Mouse (Mus musculus) forebrain, postnatal 0 days (tissue): ENCODE measurements at regions not wholly inside any gene's neighbourhood (a gene's known extent, or its start where the extent isn't known, plus 50 kb on each side); places are given as distances from the start of the nearest gene placed in this dataset.

Experiments
- ATAC-seq: fragments of 200-750 bp; cut with Nextera tagmentation; 2 replicates; pipeline ENCODE4 v1.8.0; 2017; ENCODE audit warnings: mild to moderate bottlenecking, moderate library complexity
- DNase-seq: peaks from one replicate; pipeline ENCODE4 v3.0.0-alpha.2; 2015
- H3K27ac ChIP-seq: fragments of 300-500 bp; sonication (generic); 2 replicates; pipeline ENCODE4 v1.5.1; 2014; ENCODE audit warnings: low read depth, mild to moderate bottlenecking, antibody characterized with exemption, low read length, moderate library complexity, mixed read lengths
- H3K27me3 ChIP-seq: fragments of 300-500 bp; sonication (generic); 2 replicates; pipeline ENCODE4 v1.6.1; 2014; ENCODE audit warnings: mild to moderate bottlenecking, low read length, mixed read lengths; ENCODE audit not compliant: insufficient read depth
- H3K36me3 ChIP-seq: fragments of 300-500 bp; sonication (generic); 2 replicates; pipeline ENCODE4 v1.6.1; 2014; ENCODE audit warnings: mild to moderate bottlenecking, moderate library complexity; ENCODE audit not compliant: insufficient read depth
- H3K4me1 ChIP-seq: fragments of 300-500 bp; sonication (generic); 2 replicates; pipeline ENCODE4 v1.6.1; 2014; ENCODE audit warnings: antibody characterized with exemption; ENCODE audit not compliant: insufficient read depth
- H3K4me2 ChIP-seq: fragments of 300-500 bp; sonication (generic); 2 replicates; pipeline ENCODE4 v1.6.1; 2014; ENCODE audit warnings: low read depth, mild to moderate bottlenecking, moderate library complexity
- H3K4me3 ChIP-seq: fragments of 300-500 bp; sonication (generic); 2 replicates; pipeline ENCODE4 v1.5.1; 2014; ENCODE audit warnings: low read depth, low read length, mixed read lengths
- H3K9ac ChIP-seq: fragments of 300-500 bp; sonication (generic); 2 replicates; pipeline ENCODE4 v1.6.1; 2014; ENCODE audit warnings: mild to moderate bottlenecking
- H3K9me3 ChIP-seq: fragments of 300-500 bp; sonication (generic); 2 replicates; pipeline ENCODE4 v1.6.1; 2016; ENCODE audit warnings: low read length
- CTCF ChIP-seq: sonication (generic); IDR thresholded peaks from 2 replicates; pipeline ENCODE4 v1.5.1; 2016; ENCODE audit warnings: antibody characterized with exemption, control low read depth, low read depth
- WGBS: fragments of 180-500 bp; shearing (Covaris S2); extraction: QIAGEN DNeasy Blood & Tissue Kit; methylation state at CpG from one replicate; pipeline ENCODE4 v1.1.7; 2014; 5-methylcytosine and 5-hydroxymethylcytosine counted together

DNA sequence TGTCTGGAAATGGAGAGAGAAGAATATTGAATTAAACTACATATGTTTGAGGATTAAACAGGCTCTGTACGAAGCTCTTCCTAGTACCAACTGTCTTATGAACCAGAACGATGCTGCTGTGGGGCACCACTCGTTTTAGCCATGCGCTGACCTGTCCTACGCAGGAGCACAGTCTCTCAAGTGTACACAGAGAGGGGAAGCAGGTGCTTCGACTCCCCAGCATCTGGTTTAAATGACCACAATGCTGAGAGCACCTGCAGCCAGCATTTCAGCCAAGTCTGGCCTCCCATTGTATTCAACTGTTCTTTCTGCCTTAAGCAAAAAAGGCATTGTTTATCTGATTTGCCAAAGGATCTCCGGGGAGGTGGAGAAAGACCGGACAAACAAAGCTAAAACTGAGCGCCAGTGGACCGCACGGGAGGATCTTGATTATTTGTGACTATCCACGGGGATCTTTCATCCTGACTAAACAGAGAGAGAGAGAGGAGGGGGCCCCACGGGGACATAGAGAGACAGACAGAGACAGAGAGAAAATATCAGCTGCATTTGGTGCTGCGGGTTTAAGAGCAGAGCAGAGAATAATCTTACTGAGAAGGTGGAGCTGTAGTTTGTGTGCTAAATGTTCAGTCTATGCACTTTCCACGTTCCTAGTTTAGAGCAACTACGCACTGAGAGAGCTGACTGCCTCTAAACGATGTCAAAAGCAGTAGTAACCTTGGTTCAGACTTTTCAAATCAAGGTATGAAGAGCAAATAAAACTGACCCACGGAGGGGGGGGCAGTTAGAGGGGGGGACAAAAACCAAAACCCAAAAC is 66.8 kb upstream of the Prep start:
- H3K4me2 ChIP-seq = peak overlapping the region; percentile 65
- H3K27me3 ChIP-seq = no peaks in the 10 kb centered on the region
- peak overlapping the region; percentile 37 for H3K4me3 ChIP-seq
- DNase-seq = peak; percentile 66
- H3K9me3 ChIP-seq = no peaks in the 10 kb centered on the region
- peak; percentile 70 for ATAC-seq
- no peak overlapping the region for H3K27ac ChIP-seq
- H3K4me1 ChIP-seq = no peaks in the 10 kb centered on the region
- H3K9ac ChIP-seq = peak overlapping the region; percentile 52
- TF ChIP-seq CTCF = no peak
- no peaks in the 10 kb centered on the region for H3K36me3 ChIP-seq
- 8% methylated on average over 18 of the region's 18 CpGs for WGBS

- Histone ChIP-seq H3K4me2 (peak overlapping the region; percentile 40), H3K4me1 (no peaks in the 10 kb centered on the region), H3K36me3 (no peaks in the 10 kb centered on the region), H3K27ac (no peak overlapping the region), H3K4me3 (no peak overlapping the region), H3K27me3 (peaks cover 4% of the 10 kb centered on the region; the same call in 1 of the 2 replicates), H3K9me3 (no peaks in the 10 kb centered on the region), H3K9ac (peak overlapping the region; percentile 22; the same call in 1 of the 2 replicates)
- ATAC-seq (no peak), DNase-seq (no peak)
- WGBS = 5% methylated on average over 4 of the region's 4 CpGs
- TF ChIP-seq CTCF = no peak
Measured at GRCm38 (mm10) chr10:44997906-44998289, 69.1 kb upstream of the Prep start.

- TF ChIP-seq CTCF = no peak
- DNase-seq (peak; percentile 28), ATAC-seq (no peak)
- WGBS = 5% methylated on average over 14 of the region's 14 CpGs
- Histone ChIP-seq H3K4me2 (peak overlapping the region; percentile 40), H3K4me1 (no peaks in the 10 kb centered on the region), H3K9ac (peak overlapping the region; percentile 22; the same call in 1 of the 2 replicates), H3K27me3 (peaks cover 4% of the 10 kb centered on the region; the same call in 1 of the 2 replicates), H3K27ac (no peak overlapping the region), H3K4me3 (no peak overlapping the region), H3K36me3 (no peaks in the 10 kb centered on the region), H3K9me3 (no peaks in the 10 kb centered on the region)
Measured at GRCm38 (mm10) chr10:44997184-44997905, 69.7 kb upstream of the Prep start.

DNA sequence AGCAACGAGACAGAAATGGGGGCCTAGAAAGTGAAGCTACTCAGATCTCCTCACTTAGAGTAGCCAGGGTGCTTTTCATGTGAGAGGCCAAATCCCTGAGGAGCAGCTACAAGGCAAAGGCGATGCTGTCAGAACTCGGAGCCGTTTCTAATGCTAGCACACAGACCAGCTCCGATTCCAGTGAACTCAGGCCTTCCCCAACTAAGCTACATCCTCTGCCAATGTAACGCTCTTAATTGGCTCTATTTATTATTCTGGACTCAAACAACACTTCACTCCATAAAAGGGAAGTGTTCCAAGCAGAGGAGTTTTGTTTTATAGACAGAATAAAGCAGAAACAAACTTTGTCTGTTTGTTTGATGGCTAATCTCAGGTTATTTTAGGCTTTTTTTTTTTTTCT is 71.2 kb upstream of the Prep start:
- no peaks in the 10 kb centered on the region for H3K4me1 ChIP-seq
- H3K27me3 ChIP-seq = peaks cover 4% of the 10 kb centered on the region; the same call in 1 of the 2 replicates
- 40% methylated on average over 6 of the region's 6 CpGs for WGBS
- no peaks in the 10 kb centered on the region for H3K9me3 ChIP-seq
- ATAC-seq (no peak), DNase-seq (no peak)
- H3K36me3 ChIP-seq = no peaks in the 10 kb centered on the region
- TF ChIP-seq CTCF = no peak
- H3K4me3 ChIP-seq = no peak overlapping the region
- H3K4me2 ChIP-seq = no peak overlapping the region
- no peak overlapping the region for H3K27ac ChIP-seq
- no peak overlapping the region for H3K9ac ChIP-seq

DNA sequence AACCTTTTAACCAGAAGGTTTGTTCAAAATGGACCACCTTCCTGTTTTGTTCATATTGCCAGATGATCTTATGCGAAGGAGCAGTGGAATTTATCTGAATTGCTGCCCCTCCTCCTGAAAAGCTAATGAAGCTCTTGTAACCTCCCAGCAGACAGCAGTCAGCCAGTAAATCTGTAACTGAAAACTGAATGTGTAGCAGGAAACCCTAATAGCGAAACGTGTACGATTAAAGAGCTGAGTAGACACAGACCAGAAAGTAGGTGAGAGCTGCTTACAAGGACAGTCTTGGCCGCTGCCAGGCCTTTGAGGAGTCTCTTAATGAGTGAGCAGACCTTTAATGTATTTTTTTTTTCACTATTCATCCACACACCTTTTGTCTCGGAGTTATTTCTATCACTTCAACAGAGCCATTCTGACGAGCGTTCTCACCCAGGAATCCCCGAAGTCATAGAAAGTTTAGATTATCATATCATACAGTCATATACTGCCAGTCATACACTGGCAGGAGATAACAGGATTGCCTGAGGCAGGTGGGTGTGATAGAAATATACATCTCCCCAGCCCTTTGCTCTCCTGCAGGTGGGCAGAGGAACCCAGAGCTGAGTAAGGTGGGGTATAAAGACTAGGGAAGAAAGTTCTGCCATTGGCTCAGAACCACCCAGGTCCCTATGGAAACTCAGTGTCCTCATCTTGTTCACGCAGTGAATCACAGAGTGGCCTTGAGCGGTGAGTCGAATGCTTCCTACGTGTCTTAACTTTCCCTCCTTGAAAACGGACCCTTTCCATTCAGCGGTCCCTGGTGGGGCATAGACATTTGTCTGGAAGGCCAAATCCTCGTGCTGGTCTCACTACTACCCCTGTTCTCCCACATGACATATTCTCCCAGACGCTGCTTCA is 72.4 kb upstream of the Prep start:
- Histone ChIP-seq H3K27ac (no peak overlapping the region), H3K9me3 (no peaks in the 10 kb centered on the region), H3K27me3 (peaks cover 4% of the 10 kb centered on the region; the same call in 1 of the 2 replicates), H3K4me1 (no peaks in the 10 kb centered on the region), H3K36me3 (no peaks in the 10 kb centered on the region), H3K4me2 (no peak overlapping the region), H3K4me3 (no peak overlapping the region), H3K9ac (no peak overlapping the region)
- TF ChIP-seq CTCF = no peak
- DNase-seq (no peak), ATAC-seq (no peak)
- WGBS = 54% methylated on average over 17 of the region's 17 CpGs

- H3K27me3 ChIP-seq = peaks cover 4% of the 10 kb centered on the region; the same call in 1 of the 2 replicates
- no peak for TF ChIP-seq CTCF
- no peak overlapping the region for H3K4me2 ChIP-seq
- WGBS = 50% methylated on average over 10 of the region's 10 CpGs
- ATAC-seq (no peak), DNase-seq (no peak)
- no peaks in the 10 kb centered on the region for H3K4me1 ChIP-seq
- no peak overlapping the region for H3K27ac ChIP-seq
- no peaks in the 10 kb centered on the region for H3K9me3 ChIP-seq
- no peak overlapping the region for H3K9ac ChIP-seq
- no peaks in the 10 kb centered on the region for H3K36me3 ChIP-seq
- H3K4me3 ChIP-seq = no peak overlapping the region
Measured at GRCm38 (mm10) chr10:44993470-44994260, 73.3 kb upstream of the Prep start.
